Mouse (Mus musculus) urinary bladder, postnatal 14 days (tissue): ENCODE measurements around the gene Dusp19.
A peak's percentile ranks its signal among the peaks of the same experiment; 100 is the strongest.

Source experiments
- DNase-seq: peaks from one replicate; pipeline ENCODE4 v3.0.0; 2021; ENCODE audit warnings: low spot score

Dusp19 gene

GRCm38 (mm10) chr2:80638364-80639241 lies 21.8 kb downstream of the Dusp19 start:
- peak; percentile 90 for DNase-seq

GRCm38 (mm10) chr2:80639398-80639797 lies 22.6 kb downstream of the Dusp19 start:
- DNase-seq: no peak

GRCm38 (mm10) chr2:80639864-80640263 lies 23.0 kb downstream of the Dusp19 start:
- DNase-seq: no peak

GRCm38 (mm10) chr2:80661414-80661813 lies 44.6 kb downstream of the Dusp19 start:
- no peak for DNase-seq

DNA sequence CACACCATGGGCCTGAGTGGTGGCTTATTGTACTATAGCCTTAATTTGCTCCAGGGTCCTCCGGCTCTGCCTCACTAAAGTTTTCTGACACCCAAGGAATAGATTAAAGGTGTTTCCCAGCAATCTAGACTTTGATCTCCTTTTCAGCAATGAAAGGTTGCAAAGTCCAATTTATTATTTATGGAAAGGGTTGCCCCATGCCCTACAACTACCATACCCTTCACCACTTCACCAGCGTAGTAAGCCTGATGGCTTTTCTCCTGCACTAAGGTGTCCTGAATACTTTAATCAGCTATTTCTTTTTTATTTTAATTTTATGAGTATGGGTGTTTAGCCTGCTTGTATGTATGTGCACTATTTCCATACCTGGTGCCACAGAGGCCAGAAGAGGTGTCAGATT lies 45.8 kb downstream of the Dusp19 start:
- no peak for DNase-seq

- DNase-seq: no peak
These were observed 50.6 kb downstream of the Dusp19 start for GRCm38 (mm10) chr2:80667396-80667964.

- peak; percentile 8 for DNase-seq
These were observed 53.2 kb downstream of the Dusp19 start for GRCm38 (mm10) chr2:80669868-80670666.

DNA sequence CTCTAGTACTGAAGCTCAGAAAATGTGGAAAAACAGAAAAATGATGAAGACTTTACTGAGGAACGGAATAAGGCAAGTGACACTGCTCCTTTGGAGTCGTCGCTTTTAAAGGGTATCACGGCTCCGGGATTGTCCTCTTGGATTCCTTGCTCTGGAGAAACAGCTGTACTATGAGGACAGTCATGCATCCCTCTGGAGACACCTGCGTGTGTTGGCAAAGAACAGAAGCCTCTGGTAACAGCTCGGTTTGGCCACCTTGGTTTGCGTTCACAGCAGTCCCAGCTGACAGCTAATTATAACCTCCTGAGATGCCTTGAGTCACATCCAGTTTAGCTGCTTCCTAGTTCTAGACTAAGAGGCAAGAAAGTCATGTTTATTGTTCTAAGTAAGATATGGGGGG lies 62.0 kb downstream of the Dusp19 start:
- DNase-seq: no peak
